Mouse (Mus musculus) regulatory T cell (primary cell): ENCODE data around the gene Tmc2.

Source experiments
- in situ Hi-C: fragments of 300-600 bp; cut with MboI, MseI; formaldehyde crosslinking; loops from one replicate; pipeline ENCODE4 v1.15.1; 2025; ENCODE audit warnings: high pct_unique_total_duplicates

Gene Tmc2

GRCm38 (mm10) chr2:130294936-130295277 is 99.9 kb downstream of the Tmc2 start, which contains the start of gene Ebf4:
Ebf4 (plus strand) TSS chr2:130295169.
- in situ Hi-C loops = loop anchor here (5.0 kb wide), 1 partner anchor 122 kb away; no protein-coding TSS in a partner anchor

DNA sequence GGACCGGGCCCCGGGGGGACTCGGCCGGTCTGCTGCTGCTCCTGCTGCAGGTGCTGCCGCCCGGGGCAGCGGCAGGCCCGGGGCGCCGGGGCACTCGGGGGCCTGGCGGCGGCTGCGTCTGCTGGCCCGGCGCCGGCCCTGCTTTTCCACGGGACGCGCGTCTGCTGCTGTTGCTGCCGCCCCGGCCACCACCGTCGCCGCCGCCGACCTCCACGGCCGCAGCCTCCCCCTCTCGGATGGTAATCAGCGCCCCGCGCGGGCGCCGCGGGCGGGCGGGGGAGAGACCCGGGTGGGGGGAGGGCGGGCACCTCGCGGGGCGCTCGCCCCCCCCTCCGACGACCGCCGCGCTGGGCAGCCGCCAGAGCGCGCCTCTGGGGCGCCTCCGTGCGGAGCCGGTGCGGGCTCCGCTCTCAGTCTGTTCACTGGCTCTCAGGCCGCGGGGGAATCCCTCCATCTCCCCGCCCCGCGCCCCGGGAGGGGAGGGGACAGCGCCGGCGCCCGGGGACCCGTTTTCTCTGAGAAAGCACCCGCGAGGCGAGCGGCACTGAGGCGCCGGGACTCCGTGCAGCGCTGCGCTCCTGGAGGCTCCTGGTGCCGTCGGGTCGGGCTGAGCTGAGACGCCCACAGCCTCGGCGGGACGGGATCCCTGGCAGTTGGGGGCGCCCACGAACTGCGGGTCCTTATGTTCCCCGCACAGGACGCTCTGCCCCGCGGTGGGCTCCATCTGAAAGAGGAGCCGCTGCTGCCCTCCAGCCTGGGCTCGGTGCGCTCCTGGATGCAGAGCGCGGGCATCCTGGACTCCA is 100.5 kb downstream of the Tmc2 start:
- in situ Hi-C loops = no loop called here

DNA sequence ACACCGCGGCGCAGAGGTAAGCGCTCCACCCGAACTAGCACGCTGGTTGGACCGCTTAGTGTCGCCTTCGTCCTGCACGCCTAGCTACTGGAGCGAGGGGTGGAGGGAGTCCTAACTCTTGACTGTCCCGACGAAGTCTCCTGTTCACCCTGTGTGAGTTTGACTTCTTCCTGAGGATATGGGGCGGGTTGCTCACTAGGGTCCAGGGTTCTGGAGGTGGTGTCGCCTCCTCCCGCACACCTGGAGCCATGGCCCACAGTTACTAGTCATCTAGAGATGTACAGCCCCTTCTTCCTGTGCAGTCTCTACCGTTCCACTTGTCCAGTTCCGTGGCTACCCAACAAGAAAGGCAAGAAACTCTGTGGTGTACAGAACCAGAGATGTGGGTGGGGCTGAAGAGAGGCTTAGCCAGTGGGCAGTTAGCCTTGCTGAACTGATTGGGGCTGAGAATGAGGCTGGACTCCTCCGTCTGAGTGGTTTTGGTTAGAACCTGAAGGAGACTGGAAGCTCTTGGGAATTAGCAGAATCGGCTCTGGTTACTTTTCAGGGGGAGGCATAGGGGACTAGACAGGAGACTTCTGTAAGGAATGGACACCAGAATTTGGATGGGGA is 101.2 kb downstream of the Tmc2 start:
- in situ Hi-C loops = no loop called here

- in situ Hi-C loops = no loop called here
These were observed 102.6 kb downstream of the Tmc2 start for GRCm38 (mm10) chr2:130297580-130297979.

DNA sequence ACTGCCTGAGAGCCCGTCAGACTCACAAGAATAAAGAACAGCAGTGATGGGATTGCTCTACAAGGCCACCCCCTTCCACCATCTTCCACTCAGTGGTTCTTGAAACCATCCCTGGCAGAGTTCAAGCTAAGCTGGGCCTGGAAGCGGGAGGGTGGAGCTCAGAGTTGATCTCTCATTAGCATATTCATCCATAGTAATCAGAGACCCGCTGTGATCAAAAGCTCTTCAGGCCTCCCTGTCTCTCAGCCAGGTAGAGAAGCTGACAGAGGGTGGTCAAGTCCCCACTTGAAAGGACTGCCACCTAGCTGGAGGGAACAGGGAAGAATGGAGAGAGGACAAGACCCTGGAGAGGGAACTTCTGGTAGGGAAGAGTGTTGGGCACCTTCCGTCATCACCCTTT is 108.0 kb downstream of the Tmc2 start:
- in situ Hi-C loops = loop anchor here (5.0 kb wide), 1 partner anchor 264 kb away; no protein-coding TSS in a partner anchor
